Mouse (Mus musculus) ES-Bruce4 (cell line): ENCODE measurements at regions not wholly inside any gene's neighbourhood (a gene's known extent, or its start where the extent isn't known, plus 50 kb on each side); places are given as distances from the start of the nearest gene placed in this dataset.

Experiments used
- H3K27ac ChIP-seq: 2 replicates; pipeline ENCODE4 v1.5.1; 2012; ENCODE audit warnings: low read length, inconsistent platforms; ENCODE audit not compliant: insufficient read depth
- H3K27me3 ChIP-seq: 2 replicates; pipeline ENCODE4 v1.6.1; 2012; ENCODE audit warnings: mild to moderate bottlenecking, low read length, inconsistent platforms; ENCODE audit not compliant: control insufficient read depth, poor library complexity, insufficient read depth, severe bottlenecking
- H3K36me3 ChIP-seq: 2 replicates; pipeline ENCODE4 v1.6.1; 2012; ENCODE audit warnings: inconsistent platforms, mild to moderate bottlenecking, low read length, moderate library complexity; ENCODE audit not compliant: control insufficient read depth, poor library complexity, insufficient read depth, severe bottlenecking
- H3K4me1 ChIP-seq: one replicate; pipeline ENCODE4 v1.8.1; 2011; ENCODE audit warnings: low read length; ENCODE audit not compliant: control insufficient read depth, insufficient read depth
- H3K4me3 ChIP-seq: 2 replicates; pipeline ENCODE4 v1.5.1; 2011; ENCODE audit warnings: low read depth, mild to moderate bottlenecking, low read length
- H3K9ac ChIP-seq: 2 replicates; pipeline ENCODE4 v1.6.1; 2012; ENCODE audit warnings: low read depth, mild to moderate bottlenecking, inconsistent platforms; ENCODE audit not compliant: poor library complexity, severe bottlenecking
- H3K9me3 ChIP-seq: replicated peaks from 2 replicates; pipeline ENCODE4 v1.6.1; 2012; ENCODE audit warnings: mild to moderate bottlenecking, low read length, inconsistent platforms; ENCODE audit not compliant: control insufficient read depth, poor library complexity, insufficient read depth, severe bottlenecking
- CTCF ChIP-seq: IDR thresholded peaks from one replicate; pipeline ENCODE4 v1.8.1; 2011; ENCODE audit warnings: low read depth, low read length
- EP300 ChIP-seq: IDR thresholded peaks from 2 replicates; pipeline ENCODE4 v1.6.1; 2011; ENCODE audit warnings: low read depth, low read length; ENCODE audit not compliant: insufficient read depth
- POLR2A ChIP-seq: IDR thresholded peaks from one replicate; pipeline ENCODE4 v1.8.1; 2011; ENCODE audit warnings: low read length; ENCODE audit not compliant: insufficient read depth

DNA sequence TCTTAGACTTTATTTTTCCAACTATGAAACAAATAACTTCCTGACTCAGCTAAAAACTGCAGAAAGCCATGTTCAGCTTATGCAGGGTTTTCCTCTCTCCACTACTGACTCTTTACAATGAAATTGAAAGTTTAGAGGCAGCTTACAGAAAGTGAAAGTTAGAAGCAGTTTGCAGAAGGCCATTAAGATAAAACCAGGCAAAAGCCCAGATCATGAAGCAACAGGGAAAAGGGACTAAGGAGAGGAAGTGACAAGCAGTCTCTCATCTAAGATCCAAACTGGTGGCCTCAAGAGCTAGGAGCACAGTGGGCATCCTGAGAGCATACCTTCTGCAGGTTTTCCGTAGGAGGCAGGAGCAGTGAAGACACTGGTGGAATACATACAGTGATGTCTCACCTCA is 1721.2 kb downstream of the Car8 start:
- Histone ChIP-seq H3K9ac (no peak overlapping the region), H3K4me1 (no peaks in the 10 kb centered on the region), H3K9me3 (0 out of 2 replicates have a peak, but pooled peaks cover 4% of the 10 kb centered on the region), H3K27me3 (no peaks in the 10 kb centered on the region), H3K27ac (no peak overlapping the region), H3K4me3 (no peak overlapping the region), H3K36me3 (no peaks in the 10 kb centered on the region)
- no peak for TF ChIP-seq EP300
- TF ChIP-seq POLR2A = no peak
- TF ChIP-seq CTCF = no peak

DNA sequence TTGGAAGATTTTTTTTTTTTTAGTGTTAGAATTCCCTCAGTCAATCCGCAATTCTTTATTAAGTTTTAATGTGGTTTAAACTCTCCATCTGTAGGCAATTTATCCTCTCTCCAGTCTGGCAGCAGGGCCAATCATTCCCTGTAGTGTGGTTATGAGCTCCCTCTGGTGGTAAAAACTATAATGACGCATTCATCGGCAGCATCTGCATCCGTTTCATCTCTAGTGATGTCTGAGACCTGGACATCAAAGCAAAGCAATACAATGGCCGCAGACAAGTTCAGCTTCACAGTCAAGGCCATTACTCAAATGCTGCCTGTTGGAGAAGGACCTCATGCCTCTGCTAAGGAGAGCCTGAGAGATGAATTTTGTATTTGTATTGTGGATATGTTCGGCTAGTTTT is 1721.7 kb upstream of the Impad1 start:
- no peak overlapping the region for H3K9ac ChIP-seq

DNA sequence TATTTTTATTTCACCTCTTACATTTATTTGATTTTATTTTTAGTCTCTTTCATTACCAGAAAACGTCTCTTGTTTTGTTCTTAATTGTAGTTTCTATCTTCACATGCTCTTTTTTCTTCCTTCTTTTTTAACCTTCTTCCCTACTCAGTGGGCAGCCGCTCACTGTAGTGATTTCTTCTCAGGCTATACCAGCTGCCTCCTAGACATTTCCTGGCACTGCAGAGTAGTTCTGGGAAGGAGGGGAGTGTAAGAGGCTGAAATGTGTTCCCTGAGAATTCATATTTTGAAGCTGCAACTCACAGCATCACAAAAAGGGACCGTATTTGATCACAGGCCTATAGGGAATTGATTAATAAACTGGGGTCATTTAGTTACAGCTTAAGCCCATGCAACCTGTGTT is 1720.5 kb upstream of the Impad1 start:
- no peak overlapping the region for H3K9ac ChIP-seq
- H3K4me1 ChIP-seq = no peaks in the 10 kb centered on the region
- H3K4me3 ChIP-seq = no peak overlapping the region
- no peaks in the 10 kb centered on the region for H3K9me3 ChIP-seq
- no peaks in the 10 kb centered on the region for H3K27me3 ChIP-seq
- no peak overlapping the region for H3K27ac ChIP-seq
- H3K36me3 ChIP-seq = no peaks in the 10 kb centered on the region
- TF ChIP-seq EP300 = no peak
- no peak for TF ChIP-seq CTCF
- no peak for TF ChIP-seq POLR2A

More for the DNA sequence above, 1721.7 kb upstream of the Impad1 start:
- Histone ChIP-seq H3K27ac (no peak overlapping the region), H3K4me3 (no peak overlapping the region), H3K9me3 (0 out of 2 replicates have a peak, but pooled peaks cover 4% of the 10 kb centered on the region), H3K27me3 (no peaks in the 10 kb centered on the region), H3K4me1 (no peaks in the 10 kb centered on the region), H3K36me3 (no peaks in the 10 kb centered on the region)
- TF ChIP-seq POLR2A (no peak), EP300 (no peak), CTCF (no peak)

DNA sequence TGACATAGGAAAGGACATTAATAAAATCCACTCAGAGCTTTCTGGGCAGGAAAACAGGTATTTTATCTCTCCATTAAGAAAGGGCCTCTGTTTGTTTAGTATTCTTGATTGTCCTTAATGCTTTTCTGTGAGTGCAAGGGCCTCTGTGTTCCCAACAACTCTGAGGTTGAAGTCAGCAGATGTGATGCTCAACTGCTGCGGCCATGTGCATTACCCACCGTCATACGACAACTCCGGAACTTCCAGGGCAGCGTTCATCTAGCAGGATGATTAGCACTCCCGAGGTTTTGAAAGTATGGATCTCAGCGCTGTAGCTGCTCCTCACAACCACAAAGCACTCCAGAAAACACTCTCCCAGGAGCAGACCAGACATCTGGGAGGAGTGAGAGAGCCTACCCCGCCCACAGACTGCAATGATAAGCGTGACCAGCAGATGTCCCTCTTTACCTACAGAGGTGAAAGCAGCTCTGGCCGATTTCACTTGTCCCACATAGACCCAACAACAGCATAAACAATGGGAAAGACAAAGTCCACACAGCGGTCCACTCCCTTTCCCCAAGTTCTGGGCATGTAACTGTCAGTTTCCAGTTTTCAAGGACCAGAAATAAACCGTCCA is 1719.7 kb upstream of the Impad1 start:
- no peaks in the 10 kb centered on the region for H3K27me3 ChIP-seq
- no peaks in the 10 kb centered on the region for H3K4me1 ChIP-seq
- H3K9me3 ChIP-seq = no peaks in the 10 kb centered on the region
- no peaks in the 10 kb centered on the region for H3K36me3 ChIP-seq
- H3K27ac ChIP-seq = no peak overlapping the region
- TF ChIP-seq EP300 = no peak
- TF ChIP-seq POLR2A = no peak
- TF ChIP-seq CTCF = peak; percentile 80
- H3K9ac ChIP-seq = no peak overlapping the region
- no peak overlapping the region for H3K4me3 ChIP-seq

DNA sequence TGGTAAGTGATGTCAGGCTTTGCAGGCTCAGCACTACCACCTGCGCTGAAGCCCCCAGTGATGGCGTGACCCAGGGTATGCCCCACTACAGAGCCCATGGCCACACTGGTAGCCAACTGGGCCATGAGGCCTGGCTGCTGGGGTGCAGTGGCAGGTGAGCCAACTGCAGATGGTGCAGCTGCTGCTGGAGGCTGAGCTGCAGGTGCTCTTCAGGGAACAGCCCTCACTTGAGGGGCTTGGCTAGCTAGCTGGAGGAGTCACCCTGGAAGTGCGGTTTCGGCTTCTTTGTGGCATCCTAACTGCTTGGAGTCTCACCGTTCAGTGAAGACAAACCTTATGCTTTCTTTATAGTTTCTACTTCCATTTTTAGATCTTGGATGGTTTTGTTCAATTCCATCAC is 1714.9 kb upstream of the Impad1 start:
- no peaks in the 10 kb centered on the region for H3K27me3 ChIP-seq
- TF ChIP-seq CTCF = no peak
- no peak for TF ChIP-seq EP300
- TF ChIP-seq POLR2A = no peak

More for the DNA sequence above, 1714.9 kb upstream of the Impad1 start:
- Histone ChIP-seq H3K27ac (no peak overlapping the region), H3K36me3 (no peaks in the 10 kb centered on the region), H3K4me1 (no peaks in the 10 kb centered on the region), H3K9me3 (no peaks in the 10 kb centered on the region), H3K4me3 (no peak overlapping the region), H3K9ac (no peak overlapping the region)
